Mouse (Mus musculus) hindbrain, embryonic 11.5 days (tissue): ENCODE results near the gene Cyp4f18. TPM values are rescaled to one million over a fixed set of nuclear protein-coding genes. Genes with fewer than 3 reads are reported as not detected.

ENCODE experiments used
- ATAC-seq: fragments of 200-750 bp; cut with Nextera tagmentation; 2 replicates; pipeline ENCODE4 v1.8.0; 2017; ENCODE audit warnings: mild to moderate bottlenecking, moderate TSS enrichment, moderate library complexity; ENCODE audit not compliant: low FRiP score
- DNase-seq: peaks from one replicate; pipeline ENCODE4 v3.0.0-alpha.2; 2015; ENCODE audit warnings: low spot score
- H3K27ac ChIP-seq: fragments of 300-500 bp; sonication (generic); 2 replicates; pipeline ENCODE4 v1.5.1; 2014; ENCODE audit warnings: mild to moderate bottlenecking, low read depth, low read length
- H3K27me3 ChIP-seq: fragments of 300-500 bp; sonication (generic); 2 replicates; pipeline ENCODE4 v1.6.1; 2014; ENCODE audit warnings: mild to moderate bottlenecking, low read length, moderate library complexity, mixed read lengths; ENCODE audit not compliant: control insufficient read depth, insufficient read depth
- H3K36me3 ChIP-seq: fragments of 300-500 bp; sonication (generic); 2 replicates; pipeline ENCODE4 v1.6.1; 2014; ENCODE audit warnings: mild to moderate bottlenecking, low read length, moderate library complexity, mixed read lengths; ENCODE audit not compliant: control insufficient read depth, insufficient read depth
- H3K4me1 ChIP-seq: fragments of 300-500 bp; sonication (generic); replicated peaks from 2 replicates; pipeline ENCODE4 v1.6.1; 2014; ENCODE audit warnings: low read length, mixed read lengths; ENCODE audit not compliant: control insufficient read depth, insufficient read depth
- H3K4me2 ChIP-seq: fragments of 300-500 bp; sonication (generic); replicated peaks from 2 replicates; pipeline ENCODE4 v1.6.1; 2014; ENCODE audit warnings: mild to moderate bottlenecking, low read depth, low read length
- H3K4me3 ChIP-seq: fragments of 300-500 bp; sonication (generic); 2 replicates; pipeline ENCODE4 v1.5.1; 2014; ENCODE audit warnings: low read depth, low read length
- H3K9ac ChIP-seq: fragments of 300-500 bp; sonication (generic); 2 replicates; pipeline ENCODE4 v1.6.1; 2014; ENCODE audit warnings: low read depth, low read length
- H3K9me3 ChIP-seq: fragments of 300-500 bp; sonication (generic); 2 replicates; pipeline ENCODE4 v1.6.1; 2016; ENCODE audit warnings: low read length; ENCODE audit not compliant: control insufficient read depth
- WGBS: fragments of 180-500 bp; shearing (Covaris S2); extraction: QIAGEN DNeasy Blood & Tissue Kit; methylation state at CpG from one replicate; pipeline ENCODE4 v1.1.7; 2014; 5-methylcytosine and 5-hydroxymethylcytosine counted together
- polyA plus RNA-seq: library from polyadenylated mRNA; unstranded; fragments of >200 nt; fragmentation: Nextera tagmentation; extraction: Ambion mirVana; gene quantifications from 2 replicates; pipeline ENCODE4 v1.2.1, GENCODE M21; 2014

Cyp4f18 gene
- polyA plus RNA-seq, 1 experiment from 2014 or later: 0.94 TPM

- H3K27ac ChIP-seq: no peak overlapping the region
- no peaks in the 10 kb centered on the region for H3K9me3 ChIP-seq
- no peaks in the 10 kb centered on the region for H3K36me3 ChIP-seq
- 60% methylated on average over 13 of the region's 13 CpGs for WGBS
- peak overlapping the region; percentile 57; the same call in 1 of the 2 replicates for H3K9ac ChIP-seq
- ATAC-seq: no peak; the same call in 1 of the 2 replicates
- peak overlapping the region; percentile 58 for H3K4me2 ChIP-seq
- H3K27me3 ChIP-seq: no peaks in the 10 kb centered on the region
- no peak for DNase-seq
- no peaks in the 10 kb centered on the region for H3K4me1 ChIP-seq
- peak overlapping the region; percentile 37 for H3K4me3 ChIP-seq
Observed at GRCm38 (mm10) chr8:71988867-71989599, 20.4 kb downstream of the Cyp4f18 start.

DNA sequence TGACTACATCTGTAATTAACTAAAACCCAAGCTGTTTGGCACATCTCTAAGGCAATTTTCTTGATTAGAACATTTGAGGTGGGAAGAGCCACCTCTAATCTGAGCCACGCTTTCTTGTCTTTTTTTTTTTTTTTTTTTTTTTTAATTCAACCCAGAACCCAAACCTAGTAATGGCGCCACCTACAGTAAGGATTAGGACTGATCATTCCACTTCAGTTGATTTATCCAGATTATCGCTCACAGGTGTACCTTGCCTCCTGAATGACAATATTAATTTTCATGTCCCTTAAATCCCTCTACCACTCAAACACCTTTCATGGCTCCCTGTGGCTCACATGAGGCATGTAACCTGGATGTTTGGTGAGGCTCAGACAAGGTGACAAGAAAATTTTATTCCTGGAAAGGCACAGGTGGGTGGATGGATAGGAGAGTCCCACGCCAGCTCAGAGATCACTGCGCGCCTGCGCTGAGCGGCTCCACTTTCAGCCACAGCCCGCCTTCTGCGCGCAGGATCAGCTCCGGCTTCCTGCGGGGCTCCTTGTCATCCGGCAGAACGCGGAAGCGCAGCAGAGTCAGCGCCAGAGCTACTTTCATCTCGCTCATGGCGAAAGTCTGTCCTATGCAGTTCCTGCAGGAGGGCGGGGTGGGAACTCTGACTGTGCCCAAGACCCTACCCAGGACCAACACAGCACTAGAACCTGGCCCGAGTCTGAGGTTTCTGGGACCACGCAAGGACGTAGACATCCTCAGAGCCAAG, 21.1 kb downstream of the Cyp4f18 start:
- H3K27ac ChIP-seq: no peak overlapping the region
- WGBS: 15% methylated on average over 24 of the region's 24 CpGs

GRCm38 (mm10) chr8:71984601-71985000, 24.8 kb downstream of the Cyp4f18 start:
- Histone ChIP-seq H3K27me3 (no peaks in the 10 kb centered on the region), H3K4me3 (no peak overlapping the region), H3K4me1 (no peaks in the 10 kb centered on the region), H3K27ac (no peak overlapping the region), H3K36me3 (no peaks in the 10 kb centered on the region), H3K4me2 (no peak overlapping the region), H3K9me3 (no peaks in the 10 kb centered on the region), H3K9ac (no peak overlapping the region)
- DNase-seq (peak; percentile 7), ATAC-seq (no peak)
- WGBS: 65% methylated on average over 4 of the region's 4 CpGs

More for the DNA sequence above, 21.1 kb downstream of the Cyp4f18 start:
- no peaks in the 10 kb centered on the region for H3K27me3 ChIP-seq
- DNase-seq (peak; percentile 59), ATAC-seq (peak; percentile 81)
- H3K9ac ChIP-seq: peak overlapping the region; percentile 57; the same call in 1 of the 2 replicates
- H3K4me1 ChIP-seq: no peaks in the 10 kb centered on the region
- no peaks in the 10 kb centered on the region for H3K9me3 ChIP-seq
- peak overlapping the region; percentile 58 for H3K4me2 ChIP-seq
- H3K4me3 ChIP-seq: peak overlapping the region; percentile 37
- no peaks in the 10 kb centered on the region for H3K36me3 ChIP-seq

DNA sequence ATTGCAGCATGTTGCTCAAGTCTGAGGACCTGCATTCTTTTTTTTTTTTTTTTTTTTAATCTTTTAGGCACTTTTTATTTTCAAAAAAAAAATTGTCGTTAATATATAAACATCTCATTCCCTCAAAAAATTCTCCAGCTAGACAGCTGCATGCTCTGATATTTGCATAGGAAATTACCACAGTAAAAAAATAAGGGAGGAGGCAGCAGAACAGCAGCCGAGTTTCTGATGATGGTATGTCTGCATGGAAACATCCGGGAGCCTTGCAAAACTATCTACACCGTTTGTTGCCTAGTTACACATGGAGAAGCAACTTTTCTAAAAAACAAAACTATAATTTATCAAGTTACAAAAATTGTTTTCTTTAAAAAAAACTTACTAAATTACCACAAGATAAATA, 28.0 kb downstream of the Cyp4f18 start:
- no peak for ATAC-seq
- no peak overlapping the region for H3K4me3 ChIP-seq
- 88% methylated on average over 4 of the region's 4 CpGs for WGBS

GRCm38 (mm10) chr8:71981032-71981431, 28.4 kb downstream of the Cyp4f18 start:
- ATAC-seq (no peak), DNase-seq (no peak)
- H3K27me3 ChIP-seq: no peaks in the 10 kb centered on the region
- 75% methylated on average over 2 of the region's 2 CpGs for WGBS
- no peaks in the 10 kb centered on the region for H3K4me1 ChIP-seq
- H3K9me3 ChIP-seq: no peaks in the 10 kb centered on the region
- no peak overlapping the region for H3K27ac ChIP-seq
- H3K4me3 ChIP-seq: no peak overlapping the region
- H3K36me3 ChIP-seq: no peaks in the 10 kb centered on the region
- H3K9ac ChIP-seq: no peak overlapping the region
- no peak overlapping the region for H3K4me2 ChIP-seq

More for the DNA sequence above, 28.0 kb downstream of the Cyp4f18 start:
- Histone ChIP-seq H3K9ac (no peak overlapping the region), H3K27me3 (no peaks in the 10 kb centered on the region), H3K4me1 (no peaks in the 10 kb centered on the region), H3K4me2 (no peak overlapping the region), H3K36me3 (no peaks in the 10 kb centered on the region), H3K9me3 (no peaks in the 10 kb centered on the region), H3K27ac (no peak overlapping the region)
- DNase-seq: no peak

DNA sequence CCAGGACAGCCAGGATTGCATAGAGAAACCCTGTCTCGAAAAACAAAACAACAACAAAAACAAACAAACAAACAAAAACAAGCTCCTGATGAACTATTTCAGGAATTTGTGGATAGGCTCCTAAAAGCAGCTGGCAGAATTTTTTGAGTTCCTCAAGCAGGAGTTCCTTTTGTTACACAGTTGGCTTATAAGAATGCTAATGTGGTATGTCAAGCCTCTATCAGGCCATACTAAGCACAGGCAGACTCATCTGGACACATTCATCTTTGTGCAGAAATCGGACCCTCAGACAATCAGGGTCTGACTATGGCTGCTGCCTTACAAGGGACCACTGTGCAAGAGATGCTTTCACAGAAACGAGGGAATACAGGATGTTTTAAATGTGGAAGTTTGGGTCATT, 35.2 kb downstream of the Cyp4f18 start:
- no peak for ATAC-seq
- H3K27ac ChIP-seq: no peak overlapping the region
- 84% methylated on average over 3 of the region's 3 CpGs for WGBS
- no peak overlapping the region for H3K4me3 ChIP-seq
- H3K36me3 ChIP-seq: no peaks in the 10 kb centered on the region
- no peak for DNase-seq
- no peak overlapping the region for H3K9ac ChIP-seq
- H3K27me3 ChIP-seq: no peaks in the 10 kb centered on the region
- no peak overlapping the region for H3K4me2 ChIP-seq
- H3K4me1 ChIP-seq: no peaks in the 10 kb centered on the region
- no peaks in the 10 kb centered on the region for H3K9me3 ChIP-seq

DNA sequence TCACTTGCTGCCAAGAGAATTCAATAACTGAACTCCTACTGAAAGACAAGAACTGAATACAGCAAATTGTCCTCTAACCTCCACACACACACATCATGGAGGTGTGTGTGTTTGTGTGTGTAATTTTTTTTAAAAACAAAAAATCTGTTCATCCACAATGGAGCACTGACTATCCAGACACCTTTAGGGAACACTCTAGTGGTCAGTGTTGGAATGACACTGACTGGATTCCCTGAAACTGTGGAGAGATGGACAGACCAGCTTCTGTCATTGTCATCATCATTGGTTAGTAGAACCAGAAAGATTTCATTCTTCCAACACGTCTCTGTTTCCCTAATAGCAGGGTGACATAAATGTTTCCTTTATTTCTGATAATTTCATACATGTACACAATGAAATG, 37.5 kb downstream of the Cyp4f18 start:
- Histone ChIP-seq H3K4me1 (no peaks in the 10 kb centered on the region), H3K4me3 (no peak overlapping the region), H3K9me3 (no peaks in the 10 kb centered on the region; the same call in 1 of the 2 replicates), H3K4me2 (no peak overlapping the region), H3K27me3 (no peaks in the 10 kb centered on the region), H3K27ac (no peak overlapping the region), H3K9ac (no peak overlapping the region), H3K36me3 (peaks cover 7% of the 10 kb centered on the region)
- ATAC-seq: no peak
- 64% methylated on average over 1 of the region's 1 CpGs for WGBS
- DNase-seq: peak; percentile 35

- Histone ChIP-seq H3K9ac (no peak overlapping the region), H3K9me3 (peaks cover 2% of the 10 kb centered on the region; the same call in 1 of the 2 replicates), H3K36me3 (peaks cover 17% of the 10 kb centered on the region), H3K4me3 (no peak overlapping the region), H3K27ac (no peak overlapping the region), H3K4me2 (no peak overlapping the region), H3K27me3 (no peaks in the 10 kb centered on the region), H3K4me1 (no peaks in the 10 kb centered on the region)
- DNase-seq (no peak), ATAC-seq (no peak)
- 96% methylated on average over 6 of the region's 6 CpGs for WGBS
Observed at GRCm38 (mm10) chr8:71968636-71969035, 40.8 kb downstream of the Cyp4f18 start.
